Mouse (Mus musculus): ENCODE data around the gene Zfp580.
"Not testable (repeated sequence)": the region's sequence is repeated elsewhere in the genome, so short reads cannot be mapped to it uniquely, and the experiment has no call there.

The Zfp580 gene

GRCm38 (mm10) chr7:5074984-5075383 is 23.6 kb downstream of the Zfp580 start:
- no peak for DNase-seq

GRCm38 (mm10) chr7:5076931-5077330 is 25.6 kb downstream of the Zfp580 start:
- DNase-seq = no peak

- not testable (repeated sequence) for DNase-seq
Measured at GRCm38 (mm10) chr7:5079365-5080009, 28.1 kb downstream of the Zfp580 start.

- peak; percentile 97 to 98 for DNase-seq
Measured at GRCm38 (mm10) chr7:5080010-5080751, 28.8 kb downstream of the Zfp580 start, which contains the start of gene Epn1. Epn1 (plus strand) TSS chr7:5080235.

- no peak for DNase-seq
Measured at GRCm38 (mm10) chr7:5080815-5081214, 29.5 kb downstream of the Zfp580 start.

GRCm38 (mm10) chr7:5081241-5081640 is 29.9 kb downstream of the Zfp580 start:
- no peak for DNase-seq

GRCm38 (mm10) chr7:5081939-5082338 is 30.6 kb downstream of the Zfp580 start:
- DNase-seq = no peak

- peak in 1 of 2 experiments; percentile 23 for DNase-seq
Measured at GRCm38 (mm10) chr7:5083325-5084105, 32.2 kb downstream of the Zfp580 start.

- no peak for DNase-seq
Measured at GRCm38 (mm10) chr7:5085512-5085911, 34.2 kb downstream of the Zfp580 start.

GRCm38 (mm10) chr7:5086921-5087440 is 35.6 kb downstream of the Zfp580 start:
- no peak for DNase-seq

- no peak for DNase-seq
Measured at GRCm38 (mm10) chr7:5087886-5088285, 36.5 kb downstream of the Zfp580 start.

- no peak for DNase-seq
Measured at GRCm38 (mm10) chr7:5089853-5090252, 38.5 kb downstream of the Zfp580 start.

GRCm38 (mm10) chr7:5091008-5091728 is 39.8 kb downstream of the Zfp580 start:
- DNase-seq = no peak

GRCm38 (mm10) chr7:5092381-5092780 is 41.0 kb downstream of the Zfp580 start:
- no peak for DNase-seq

- no peak for DNase-seq
Measured at GRCm38 (mm10) chr7:5092831-5093510, 41.6 kb downstream of the Zfp580 start.

- no peak for DNase-seq
Measured at GRCm38 (mm10) chr7:5098769-5099168, 47.4 kb downstream of the Zfp580 start.

GRCm38 (mm10) chr7:5099796-5100195 is 48.5 kb downstream of the Zfp580 start:
- no peak for DNase-seq

- peak; percentile 28 to 45 for DNase-seq
Measured at GRCm38 (mm10) chr7:5101066-5101663, 49.8 kb downstream of the Zfp580 start.

- no peak for DNase-seq
Measured at GRCm38 (mm10) chr7:5102564-5102963, 51.2 kb downstream of the Zfp580 start.
